Mouse (Mus musculus) limb, embryonic 12.5 days (tissue): Measurements from ENCODE around the gene Pitpna. TPM values are rescaled to one million over a fixed set of nuclear protein-coding genes. Genes with fewer than 3 reads are reported as not detected.

ENCODE experiments used
- ATAC-seq: fragments of 200-750 bp; cut with Nextera tagmentation; 2 replicates; pipeline ENCODE4 v1.8.0; 2017; ENCODE audit warnings: low read depth, moderate TSS enrichment; ENCODE audit not compliant: insufficient number of reproducible peaks, insufficient read depth, low FRiP score, low TSS enrichment
- H3K27ac ChIP-seq: fragments of 300-500 bp; sonication (generic); 2 replicates; pipeline ENCODE4 v1.5.1; 2016; ENCODE audit warnings: mild to moderate bottlenecking, moderate library complexity
- H3K27me3 ChIP-seq: fragments of 300-500 bp; sonication (generic); 2 replicates; pipeline ENCODE4 v1.6.1; 2016; ENCODE audit warnings: mild to moderate bottlenecking, moderate library complexity
- H3K36me3 ChIP-seq: fragments of 300-500 bp; sonication (generic); 2 replicates; pipeline ENCODE4 v1.6.1; 2016; ENCODE audit warnings: mild to moderate bottlenecking, moderate library complexity
- H3K4me1 ChIP-seq: fragments of 300-500 bp; sonication (generic); replicated peaks from 2 replicates; pipeline ENCODE4 v1.6.1; 2016
- H3K4me2 ChIP-seq: fragments of 300-500 bp; sonication (generic); 2 replicates; pipeline ENCODE4 v1.6.1; 2016; ENCODE audit warnings: mild to moderate bottlenecking, moderate library complexity
- H3K4me3 ChIP-seq: fragments of 300-500 bp; sonication (generic); replicated peaks from 2 replicates; pipeline ENCODE4 v1.5.1; 2016; ENCODE audit warnings: mild to moderate bottlenecking
- H3K9ac ChIP-seq: fragments of 300-500 bp; sonication (generic); replicated peaks from 2 replicates; pipeline ENCODE4 v1.6.1; 2016; ENCODE audit warnings: mild to moderate bottlenecking, moderate library complexity
- H3K9me3 ChIP-seq: fragments of 300-500 bp; sonication (generic); 2 replicates; pipeline ENCODE4 v1.6.1; 2016; ENCODE audit warnings: mild to moderate bottlenecking, moderate library complexity
- WGBS: fragments of 180-500 bp; shearing (Covaris S2); methylation state at CpG from one replicate; pipeline ENCODE4 v1.1.7; 2016; 5-methylcytosine and 5-hydroxymethylcytosine counted together
- polyA plus RNA-seq: library from polyadenylated mRNA; unstranded; fragments of >200 nt; fragmentation: Nextera tagmentation; extraction: Ambion mirVana; gene quantifications from 2 replicates; pipeline ENCODE4 v1.2.1, GENCODE M21; 2016

The Pitpna gene
- polyA plus RNA-seq, 1 experiment from 2014 or later: 80.8 TPM

DNA sequence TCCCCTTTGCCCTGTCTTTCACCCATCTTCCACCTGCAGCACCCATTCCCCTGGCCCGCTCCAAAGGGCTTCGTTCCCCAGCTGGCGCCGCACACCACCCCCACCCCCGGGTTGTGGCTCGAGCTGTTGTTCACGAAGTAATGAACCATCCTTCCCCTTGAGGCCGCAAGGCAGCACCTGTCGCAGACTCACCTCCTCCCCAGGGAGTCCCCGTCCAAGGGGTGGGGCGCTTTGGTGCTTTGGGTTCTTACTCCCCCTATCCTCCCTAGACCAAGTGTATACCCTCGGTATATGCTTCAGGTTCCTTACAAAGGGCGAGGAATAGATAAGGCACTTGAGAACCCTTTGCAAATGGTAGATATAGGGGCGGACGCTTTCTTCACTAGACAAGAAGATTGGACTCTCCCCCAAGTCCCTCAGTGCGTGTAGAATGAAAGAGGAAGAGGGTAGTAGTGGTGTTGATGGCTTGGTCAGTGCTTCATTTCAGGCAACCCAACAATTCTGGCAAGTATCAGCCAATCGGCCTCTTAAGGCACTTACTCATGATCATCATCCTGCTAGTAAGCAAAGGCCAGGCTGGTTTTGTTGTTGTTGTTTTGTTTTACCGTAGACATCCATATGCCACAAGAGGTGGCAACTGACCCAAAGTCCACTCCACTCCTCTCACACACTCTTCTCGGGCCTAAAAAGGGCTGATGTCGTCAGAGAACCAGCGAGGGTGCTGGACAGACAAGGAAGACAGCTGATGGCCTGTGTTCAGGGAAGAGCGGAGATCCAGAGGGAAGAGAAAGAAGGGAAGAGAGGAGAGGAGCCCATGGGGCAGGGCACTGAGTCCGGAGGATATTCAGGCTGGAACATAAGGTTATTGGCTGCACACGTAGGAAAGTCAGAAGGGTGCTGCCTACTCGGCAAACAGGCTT, 66.8 kb downstream of the Pitpna start:
- no peak for ATAC-seq
- WGBS: 40% methylated on average over 25 of the region's 25 CpGs
- H3K4me2 ChIP-seq: peak overlapping the region; percentile 89
- H3K4me3 ChIP-seq: peak overlapping the region; percentile 74
- peaks cover 16% of the 10 kb centered on the region for H3K36me3 ChIP-seq
- H3K27me3 ChIP-seq: peaks cover 41% of the 10 kb centered on the region
- no peaks in the 10 kb centered on the region for H3K9me3 ChIP-seq
- peaks cover 53% of the 10 kb centered on the region for H3K4me1 ChIP-seq
- no peak overlapping the region for H3K9ac ChIP-seq
- H3K27ac ChIP-seq: no peak overlapping the region

DNA sequence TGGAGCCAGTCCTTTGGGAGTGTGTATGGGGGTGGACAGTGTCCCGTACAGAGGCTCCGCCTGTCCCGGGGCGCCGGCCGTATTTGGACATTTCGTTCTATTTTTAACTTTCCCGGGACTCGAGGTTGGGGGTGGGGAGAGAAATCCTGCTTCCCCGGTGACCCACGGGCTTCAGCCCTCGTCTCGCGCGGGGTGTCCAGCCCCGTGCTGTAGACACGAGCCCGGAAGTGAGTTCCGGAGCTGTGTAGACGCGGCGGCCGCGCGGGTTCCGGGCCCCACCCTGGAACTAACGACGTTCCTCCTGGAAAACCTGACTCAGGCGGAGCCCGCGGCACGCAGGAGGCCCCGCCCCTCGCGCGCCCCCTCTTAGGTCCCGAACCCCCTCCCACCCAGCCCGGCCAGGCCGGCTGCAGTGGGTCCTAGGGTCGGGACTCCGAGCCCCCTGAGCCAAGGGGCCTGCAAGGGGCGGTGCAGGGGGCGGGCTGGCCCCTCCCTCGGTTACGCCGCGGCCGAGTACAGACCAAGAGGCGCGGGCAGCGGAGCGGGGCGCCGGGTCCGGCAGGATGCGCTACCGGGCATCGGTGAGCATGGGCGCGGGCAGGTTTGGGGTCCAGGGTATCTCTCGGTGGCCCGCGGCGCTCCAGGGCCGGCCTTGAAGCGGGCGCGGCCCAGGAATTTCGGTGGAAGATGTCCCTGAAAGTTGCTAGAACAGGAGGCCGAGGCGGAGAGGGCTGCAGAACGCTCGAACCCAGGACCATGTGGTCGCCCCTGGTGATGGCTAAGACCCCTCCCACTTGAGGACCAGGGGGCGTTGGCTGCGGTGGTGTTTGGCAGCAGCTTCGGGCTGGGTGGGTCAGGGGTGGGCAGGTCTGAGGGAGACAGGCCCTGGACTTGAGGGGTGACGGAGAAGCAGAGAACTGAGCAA, 68.0 kb downstream of the Pitpna start:
- Histone ChIP-seq H3K4me1 (peaks cover 46% of the 10 kb centered on the region), H3K9ac (peak overlapping the region; percentile 83), H3K27ac (peak overlapping the region; percentile 50; the same call in 1 of the 2 replicates), H3K36me3 (peaks cover 26% of the 10 kb centered on the region), H3K4me2 (peak overlapping the region; percentile 89), H3K4me3 (peak overlapping the region; percentile 74), H3K9me3 (no peaks in the 10 kb centered on the region), H3K27me3 (peaks cover 41% of the 10 kb centered on the region)
- WGBS: 2% methylated on average over 75 of the region's 78 CpGs
- ATAC-seq: peak; percentile 52

- H3K9me3 ChIP-seq: no peaks in the 10 kb centered on the region
- H3K4me3 ChIP-seq: peak overlapping the region; percentile 74
- H3K4me1 ChIP-seq: peaks cover 40% of the 10 kb centered on the region
- peak overlapping the region; percentile 83 for H3K9ac ChIP-seq
- peak overlapping the region; percentile 89 for H3K4me2 ChIP-seq
- peaks cover 39% of the 10 kb centered on the region for H3K27me3 ChIP-seq
- no peak for ATAC-seq
- WGBS: 60% methylated on average over 19 of the region's 20 CpGs
- peak overlapping the region; percentile 50; the same call in 1 of the 2 replicates for H3K27ac ChIP-seq
- H3K36me3 ChIP-seq: peaks cover 36% of the 10 kb centered on the region
Observed at GRCm38 (mm10) chr11:75656621-75657590, 69.0 kb downstream of the Pitpna start.

DNA sequence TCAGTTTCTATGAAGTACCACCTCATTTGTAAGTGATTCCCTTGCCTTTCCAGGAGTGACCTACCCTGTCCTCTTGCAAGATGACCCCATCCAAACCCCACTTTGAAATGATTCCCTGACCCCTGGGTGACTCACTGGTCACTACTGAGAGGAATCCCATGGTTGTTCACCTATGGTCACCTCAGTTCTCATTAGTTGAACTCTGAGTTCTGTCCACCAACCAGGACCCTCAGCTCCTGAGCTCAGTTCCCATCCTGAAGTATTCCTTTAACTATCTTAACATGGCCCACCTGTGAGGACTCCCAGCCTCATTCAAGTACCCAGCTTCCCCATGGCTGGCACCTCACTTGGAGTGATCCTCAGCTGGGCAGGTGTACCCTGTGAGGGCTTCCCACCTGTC, 69.9 kb downstream of the Pitpna start:
- no peak overlapping the region for H3K4me3 ChIP-seq
- peaks cover 45% of the 10 kb centered on the region for H3K36me3 ChIP-seq
- no peak overlapping the region for H3K4me2 ChIP-seq
- H3K9ac ChIP-seq: no peak overlapping the region; the same call in 1 of the 2 replicates
- H3K27me3 ChIP-seq: peaks cover 30% of the 10 kb centered on the region
- no peak for ATAC-seq
- peaks cover 35% of the 10 kb centered on the region for H3K4me1 ChIP-seq
- no peaks in the 10 kb centered on the region for H3K9me3 ChIP-seq
- H3K27ac ChIP-seq: no peak overlapping the region

DNA sequence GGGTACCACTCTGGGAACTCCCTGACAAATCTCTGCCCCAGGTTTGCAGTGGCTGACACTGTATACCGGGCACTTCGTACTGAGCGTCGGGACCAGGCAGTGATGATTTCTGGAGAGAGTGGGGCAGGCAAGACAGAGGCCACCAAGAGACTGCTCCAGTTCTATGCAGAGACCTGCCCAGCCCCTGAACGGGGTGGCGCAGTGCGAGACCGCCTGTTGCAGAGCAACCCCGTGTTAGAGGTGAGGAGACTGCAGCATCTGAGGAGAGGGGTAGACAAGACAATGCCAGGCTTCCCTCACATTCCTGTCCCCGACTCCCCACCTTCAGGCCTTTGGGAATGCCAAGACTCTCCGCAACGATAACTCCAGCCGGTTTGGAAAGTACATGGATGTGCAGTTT, 70.4 kb downstream of the Pitpna start:
- Histone ChIP-seq H3K9me3 (no peaks in the 10 kb centered on the region), H3K27ac (no peak overlapping the region), H3K36me3 (peaks cover 50% of the 10 kb centered on the region), H3K9ac (no peak overlapping the region; the same call in 1 of the 2 replicates), H3K4me2 (no peak overlapping the region), H3K27me3 (peaks cover 25% of the 10 kb centered on the region), H3K4me3 (no peak overlapping the region), H3K4me1 (peaks cover 32% of the 10 kb centered on the region)
- no peak for ATAC-seq
- WGBS: 91% methylated on average over 13 of the region's 13 CpGs

- H3K4me3 ChIP-seq: no peak overlapping the region
- no peaks in the 10 kb centered on the region for H3K9me3 ChIP-seq
- peaks cover 23% of the 10 kb centered on the region for H3K4me1 ChIP-seq
- peaks cover 52% of the 10 kb centered on the region for H3K36me3 ChIP-seq
- no peak overlapping the region for H3K9ac ChIP-seq
- no peak for ATAC-seq
- no peak overlapping the region for H3K27ac ChIP-seq
- H3K27me3 ChIP-seq: peaks cover 16% of the 10 kb centered on the region
- WGBS: 74% methylated on average over 14 of the region's 14 CpGs
- H3K4me2 ChIP-seq: no peak overlapping the region
Observed at GRCm38 (mm10) chr11:75658996-75659750, 71.3 kb downstream of the Pitpna start.

DNA sequence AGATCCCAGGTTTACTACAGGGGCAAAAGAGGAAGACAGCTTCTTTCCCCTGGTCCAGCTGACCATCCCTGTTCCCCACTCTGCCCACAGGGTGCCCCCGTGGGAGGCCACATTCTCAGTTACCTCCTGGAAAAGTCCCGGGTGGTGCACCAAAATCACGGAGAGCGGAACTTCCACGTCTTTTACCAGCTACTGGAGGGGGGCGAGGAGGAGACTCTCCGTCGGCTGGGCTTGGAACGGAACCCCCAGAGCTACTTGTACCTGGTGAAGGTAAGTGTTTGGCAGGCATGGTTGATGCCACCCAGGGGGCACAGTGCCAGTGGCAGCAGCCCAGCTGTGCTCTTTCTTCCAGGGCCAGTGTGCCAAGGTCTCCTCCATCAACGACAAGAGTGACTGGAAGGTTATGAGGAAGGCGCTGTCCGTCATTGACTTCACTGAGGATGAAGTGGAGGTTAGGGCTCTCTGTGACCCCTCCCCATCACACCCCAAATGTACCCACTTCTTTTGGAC, 72.2 kb downstream of the Pitpna start:
- ATAC-seq: no peak
- H3K27ac ChIP-seq: no peak overlapping the region

DNA sequence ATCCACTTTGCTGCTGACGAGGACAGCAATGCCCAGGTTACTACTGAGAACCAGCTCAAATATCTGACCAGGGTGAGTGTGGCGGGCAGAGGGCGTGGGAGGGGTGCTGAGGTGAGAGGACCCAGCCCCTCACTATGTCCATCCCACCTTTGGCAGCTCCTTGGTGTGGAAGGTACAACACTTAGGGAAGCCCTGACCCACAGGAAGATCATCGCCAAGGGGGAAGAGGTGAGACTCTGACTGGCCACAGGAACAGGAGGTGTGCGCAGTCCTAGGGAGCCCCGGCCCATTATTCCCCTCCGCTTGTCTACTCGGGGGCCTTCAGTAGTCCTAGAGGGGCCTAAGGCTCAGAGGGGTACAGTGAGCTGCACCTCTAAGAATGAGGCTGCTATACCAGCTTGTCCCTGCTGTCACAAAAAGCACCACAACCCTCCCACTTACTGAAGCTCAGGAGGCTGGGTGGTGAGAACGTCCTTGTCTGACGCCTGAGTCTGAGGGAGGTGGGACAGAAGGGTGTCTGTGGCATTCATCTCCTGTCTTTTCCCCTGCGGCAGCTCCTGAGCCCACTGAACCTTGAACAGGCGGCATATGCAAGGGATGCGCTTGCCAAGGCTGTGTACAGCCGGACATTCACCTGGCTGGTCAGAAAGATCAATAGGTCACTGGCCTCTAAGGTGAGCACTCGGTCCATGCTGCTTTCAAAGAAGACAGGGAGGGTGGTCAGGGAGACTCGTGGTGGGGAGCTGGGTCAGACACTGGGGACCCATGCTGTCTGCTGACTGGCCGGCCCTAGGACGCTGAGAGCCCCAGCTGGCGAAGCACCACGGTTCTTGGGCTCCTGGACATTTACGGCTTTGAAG, 73.3 kb downstream of the Pitpna start:
- no peaks in the 10 kb centered on the region for H3K9me3 ChIP-seq
- no peak for ATAC-seq
- no peak overlapping the region for H3K4me2 ChIP-seq
- WGBS: 91% methylated on average over 21 of the region's 21 CpGs
- no peak overlapping the region for H3K9ac ChIP-seq
- peaks cover 6% of the 10 kb centered on the region; the same call in 1 of the 2 replicates for H3K27me3 ChIP-seq
- no peak overlapping the region for H3K4me3 ChIP-seq
- peaks cover 63% of the 10 kb centered on the region for H3K36me3 ChIP-seq
- H3K4me1 ChIP-seq: peaks cover 12% of the 10 kb centered on the region; the same call in 1 of the 2 replicates
- H3K27ac ChIP-seq: no peak overlapping the region

More for the DNA sequence above, 72.2 kb downstream of the Pitpna start:
- Histone ChIP-seq H3K9ac (no peak overlapping the region), H3K9me3 (no peaks in the 10 kb centered on the region), H3K4me1 (peaks cover 14% of the 10 kb centered on the region; the same call in 1 of the 2 replicates), H3K36me3 (peaks cover 53% of the 10 kb centered on the region), H3K4me3 (no peak overlapping the region), H3K4me2 (no peak overlapping the region), H3K27me3 (peaks cover 7% of the 10 kb centered on the region)
- 92% methylated on average over 12 of the region's 12 CpGs for WGBS

- Histone ChIP-seq H3K9ac (no peak overlapping the region), H3K27ac (no peak overlapping the region), H3K27me3 (0 out of 2 replicates have a peak, but pooled peaks cover 3% of the 10 kb centered on the region), H3K4me2 (no peak overlapping the region), H3K9me3 (no peaks in the 10 kb centered on the region), H3K36me3 (peaks cover 68% of the 10 kb centered on the region), H3K4me3 (no peak overlapping the region), H3K4me1 (0 out of 2 replicates have a peak, but pooled peaks cover 3% of the 10 kb centered on the region)
- ATAC-seq: no peak; the same call in 1 of the 2 replicates
- WGBS: 96% methylated on average over 7 of the region's 7 CpGs
Observed at GRCm38 (mm10) chr11:75662131-75662530, 74.2 kb downstream of the Pitpna start.
